Mouse (Mus musculus) liver, embryonic 15.5 days (tissue): ENCODE measurements around the gene Trim65. TPM values are rescaled to one million over a fixed set of nuclear protein-coding genes. Genes with fewer than 3 reads are reported as not detected.
"Not testable (repeated sequence)": the region's sequence is repeated elsewhere in the genome, so short reads cannot be mapped to it uniquely, and the experiment has no call there.

Experiments
- ATAC-seq: fragments of 200-750 bp; cut with Nextera tagmentation; 2 replicates; pipeline ENCODE4 v1.8.0; 2017; ENCODE audit warnings: moderate number of reproducible peaks, mild to moderate bottlenecking, moderate library complexity; ENCODE audit not compliant: insufficient read depth
- H3K27ac ChIP-seq: fragments of 300-500 bp; sonication (generic); replicated peaks from 2 replicates; pipeline ENCODE4 v1.5.1; 2015; ENCODE audit warnings: mild to moderate bottlenecking, inconsistent platforms
- H3K27me3 ChIP-seq: fragments of 300-500 bp; sonication (generic); 2 replicates; pipeline ENCODE4 v1.6.1; 2015; ENCODE audit warnings: mild to moderate bottlenecking, inconsistent platforms
- H3K36me3 ChIP-seq: fragments of 300-500 bp; sonication (generic); replicated peaks from 2 replicates; pipeline ENCODE4 v1.6.1; 2015; ENCODE audit warnings: moderate library complexity, mild to moderate bottlenecking, inconsistent platforms
- H3K4me1 ChIP-seq: fragments of 300-500 bp; sonication (generic); replicated peaks from 2 replicates; pipeline ENCODE4 v1.6.1; 2015; ENCODE audit warnings: inconsistent platforms
- H3K4me2 ChIP-seq: fragments of 300-500 bp; sonication (generic); 2 replicates; pipeline ENCODE4 v1.6.1; 2015; ENCODE audit warnings: moderate library complexity, mild to moderate bottlenecking, inconsistent platforms
- H3K4me3 ChIP-seq: fragments of 300-500 bp; sonication (generic); replicated peaks from 2 replicates; pipeline ENCODE4 v1.5.1; 2015; ENCODE audit warnings: mild to moderate bottlenecking, inconsistent platforms
- H3K9ac ChIP-seq: fragments of 300-500 bp; sonication (generic); 2 replicates; pipeline ENCODE4 v1.6.1; 2015; ENCODE audit warnings: moderate library complexity, mild to moderate bottlenecking, inconsistent platforms
- H3K9me3 ChIP-seq: fragments of 300-500 bp; sonication (generic); replicated peaks from 2 replicates; pipeline ENCODE4 v1.6.1; 2016; ENCODE audit warnings: inconsistent platforms
- WGBS: fragments of 180-500 bp; shearing (Covaris S2); methylation state at CpG from one replicate; pipeline ENCODE4 v1.1.7; 2015; ENCODE audit warnings: mixed read lengths; ENCODE audit not compliant: insufficient replicate concordance; 5-methylcytosine and 5-hydroxymethylcytosine counted together
- polyA plus RNA-seq: library from polyadenylated mRNA; unstranded; fragments of >200 nt; fragmentation: Nextera tagmentation; extraction: Ambion mirVana; gene quantifications from 2 replicates; pipeline ENCODE4 v1.2.1, GENCODE M21; 2015

Gene Trim65
- polyA plus RNA-seq, 1 experiment from 2014 or later = 1.2 TPM

GRCm38 (mm10) chr11:116121731-116122245 is 9.1 kb downstream of the Trim65 start:
- not testable (repeated sequence) for H3K9ac ChIP-seq, H3K27me3 ChIP-seq, H3K4me2 ChIP-seq, H3K9me3 ChIP-seq, H3K4me3 ChIP-seq, ATAC-seq
- peaks cover 12% of the 10 kb centered on the region for H3K4me1 ChIP-seq
- 0 out of 2 replicates have a peak overlapping the region, but pooled peaks have one; percentile 34 for H3K27ac ChIP-seq
- H3K36me3 ChIP-seq = peaks cover 25% of the 10 kb centered on the region
- 78% methylated on average over 8 of the region's 8 CpGs for WGBS

- Histone ChIP-seq H3K36me3 (0 out of 2 replicates have a peak, but pooled peaks cover 8% of the 10 kb centered on the region), H3K4me2 (no peak overlapping the region), H3K27me3 (no peaks in the 10 kb centered on the region), H3K4me3 (no peak overlapping the region), H3K4me1 (peaks cover 7% of the 10 kb centered on the region; the same call in 1 of the 2 replicates), H3K27ac (no peak overlapping the region), H3K9ac (no peak overlapping the region), H3K9me3 (no peaks in the 10 kb centered on the region)
- no peak for ATAC-seq
These were observed 13.1 kb downstream of the Trim65 start for GRCm38 (mm10) chr11:116117819-116118218.

- 44% methylated on average over 12 of the region's 12 CpGs for WGBS
- ATAC-seq = no peak
These were observed 13.7 kb downstream of the Trim65 start for GRCm38 (mm10) chr11:116117241-116117640.

GRCm38 (mm10) chr11:116111611-116112203 is 19.2 kb downstream of the Trim65 start:
- H3K4me3 ChIP-seq = no peak overlapping the region
- no peak overlapping the region for H3K9ac ChIP-seq
- H3K36me3 ChIP-seq = no peaks in the 10 kb centered on the region
- no peak overlapping the region for H3K27ac ChIP-seq
- H3K4me1 ChIP-seq = peaks cover 38% of the 10 kb centered on the region
- H3K4me2 ChIP-seq = no peak overlapping the region
- ATAC-seq = no peak
- no peaks in the 10 kb centered on the region for H3K9me3 ChIP-seq
- peaks cover 56% of the 10 kb centered on the region for H3K27me3 ChIP-seq
- WGBS = 83% methylated on average over 19 of the region's 19 CpGs

More at GRCm38 (mm10) chr11:116117241-116117640, 13.7 kb downstream of the Trim65 start:
- H3K9me3 ChIP-seq = no peaks in the 10 kb centered on the region
- H3K27me3 ChIP-seq = peaks cover under 1% of the 10 kb centered on the region
- no peak overlapping the region for H3K27ac ChIP-seq
- H3K4me3 ChIP-seq = no peak overlapping the region
- H3K4me2 ChIP-seq = no peak overlapping the region
- no peak overlapping the region for H3K9ac ChIP-seq
- H3K4me1 ChIP-seq = peaks cover 7% of the 10 kb centered on the region; the same call in 1 of the 2 replicates
- H3K36me3 ChIP-seq = 0 out of 2 replicates have a peak, but pooled peaks cover 4% of the 10 kb centered on the region

- H3K4me1 ChIP-seq = peaks cover 44% of the 10 kb centered on the region
- no peak overlapping the region for H3K27ac ChIP-seq
- H3K4me3 ChIP-seq = no peak overlapping the region
- H3K4me2 ChIP-seq = no peak overlapping the region
- peaks cover 63% of the 10 kb centered on the region for H3K27me3 ChIP-seq
- WGBS = 69% methylated on average over 4 of the region's 4 CpGs
- ATAC-seq = no peak
- H3K9me3 ChIP-seq = no peaks in the 10 kb centered on the region
- no peaks in the 10 kb centered on the region for H3K36me3 ChIP-seq
- H3K9ac ChIP-seq = no peak overlapping the region
These were observed 19.9 kb downstream of the Trim65 start for GRCm38 (mm10) chr11:116111067-116111466.

- 0 out of 2 replicates have a peak, but pooled peaks have one; percentile 6 for ATAC-seq
- Histone ChIP-seq H3K9me3 (no peaks in the 10 kb centered on the region), H3K27me3 (peaks cover 68% of the 10 kb centered on the region), H3K4me1 (peaks cover 48% of the 10 kb centered on the region), H3K36me3 (no peaks in the 10 kb centered on the region), H3K4me2 (peak overlapping the region; percentile 72), H3K4me3 (peak overlapping the region; percentile 56), H3K27ac (0 out of 2 replicates have a peak overlapping the region, but pooled peaks have one; percentile 38), H3K9ac (no peak overlapping the region)
- WGBS = 21% methylated on average over 10 of the region's 10 CpGs
These were observed 20.4 kb downstream of the Trim65 start for GRCm38 (mm10) chr11:116110540-116110939.

GRCm38 (mm10) chr11:116110131-116110530 is 20.8 kb downstream of the Trim65 start:
- Histone ChIP-seq H3K4me3 (peak overlapping the region; percentile 56), H3K27ac (0 out of 2 replicates have a peak overlapping the region, but pooled peaks have one; percentile 38), H3K27me3 (peaks cover 68% of the 10 kb centered on the region), H3K4me2 (peak overlapping the region; percentile 72), H3K9ac (peak overlapping the region; percentile 23; the same call in 1 of the 2 replicates), H3K4me1 (peaks cover 48% of the 10 kb centered on the region), H3K36me3 (no peaks in the 10 kb centered on the region), H3K9me3 (no peaks in the 10 kb centered on the region)
- 2% methylated on average over 35 of the region's 35 CpGs for WGBS
- ATAC-seq = peak; percentile 47

GRCm38 (mm10) chr11:116109441-116110081 is 21.4 kb downstream of the Trim65 start:
- Histone ChIP-seq H3K27me3 (peaks cover 68% of the 10 kb centered on the region), H3K27ac (no peak overlapping the region), H3K4me2 (peak overlapping the region; percentile 72), H3K4me3 (peak overlapping the region; percentile 56), H3K4me1 (peaks cover 51% of the 10 kb centered on the region), H3K9ac (peak overlapping the region; percentile 23; the same call in 1 of the 2 replicates), H3K36me3 (no peaks in the 10 kb centered on the region), H3K9me3 (no peaks in the 10 kb centered on the region)
- under 1% methylated on average over 70 of the region's 70 CpGs for WGBS
- no peak for ATAC-seq

- Histone ChIP-seq H3K9me3 (no peaks in the 10 kb centered on the region), H3K9ac (no peak overlapping the region), H3K4me3 (peak overlapping the region; percentile 56), H3K36me3 (no peaks in the 10 kb centered on the region), H3K27ac (no peak overlapping the region), H3K4me1 (peaks cover 61% of the 10 kb centered on the region), H3K4me2 (peak overlapping the region; percentile 72), H3K27me3 (peaks cover 68% of the 10 kb centered on the region)
- 23% methylated on average over 23 of the region's 23 CpGs for WGBS
- ATAC-seq = no peak
These were observed 22.3 kb downstream of the Trim65 start for GRCm38 (mm10) chr11:116108464-116109137.

GRCm38 (mm10) chr11:116107777-116108285 is 23.1 kb downstream of the Trim65 start:
- Histone ChIP-seq H3K36me3 (no peaks in the 10 kb centered on the region), H3K27ac (no peak overlapping the region), H3K4me3 (no peak overlapping the region), H3K9ac (no peak overlapping the region), H3K4me2 (peak overlapping the region; percentile 72), H3K9me3 (no peaks in the 10 kb centered on the region), H3K4me1 (peaks cover 66% of the 10 kb centered on the region), H3K27me3 (peaks cover 68% of the 10 kb centered on the region)
- WGBS = 55% methylated on average over 19 of the region's 19 CpGs
- no peak for ATAC-seq
